Mouse (Mus musculus): ENCODE measurements around the gene Mzf1.
A peak's percentile ranks its signal among the peaks of the same experiment; 100 is the strongest.

Gene Mzf1

DNA sequence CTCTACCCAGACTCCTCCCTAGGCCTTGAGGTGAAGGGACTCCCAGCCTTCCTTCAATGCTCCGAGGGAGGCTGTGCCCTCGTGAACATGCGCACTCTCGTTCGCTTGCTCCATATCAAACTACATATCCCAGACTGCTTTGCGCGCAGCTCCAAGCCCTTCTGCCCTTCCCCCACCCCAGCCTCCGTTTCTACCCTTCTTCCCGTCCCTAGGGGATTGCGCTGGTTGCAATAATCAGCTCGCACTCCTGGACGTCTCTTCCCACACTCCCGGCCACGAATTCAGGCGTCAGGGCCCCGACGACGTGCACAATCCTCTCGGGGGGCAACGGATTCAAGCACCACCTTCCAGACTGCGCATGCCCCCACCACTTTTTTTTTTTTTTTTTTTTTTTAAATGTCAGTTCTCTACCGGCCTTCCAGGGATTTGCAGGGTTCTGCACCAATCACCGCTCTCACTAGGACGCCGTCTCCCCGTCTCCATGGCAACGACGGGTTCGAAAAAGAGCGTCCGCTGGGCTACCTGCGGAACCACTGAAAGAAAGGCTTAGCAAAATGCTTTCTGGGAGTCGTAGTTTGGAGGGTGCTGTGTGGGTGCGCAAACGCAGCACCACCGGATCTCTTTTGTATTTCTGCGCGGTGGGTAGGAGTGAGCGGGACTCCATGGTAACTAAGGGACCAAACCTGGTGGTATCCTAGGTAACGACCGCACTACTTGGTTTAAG, at the start of gene Mzf1:
Gene Mzf1 (minus strand): TSS at position 478 of the 724 bp plus-strand sequence.
- DNase-seq (ENCODE audit: low read depth), result peak; percentile 97

GRCm38 (mm10) chr7:13095073-13095472, 40.5 kb upstream of the Mzf1 start, which contains the start of gene Vmn1r85:
TSS of gene Vmn1r85 (minus strand) at chr7:13095173.
- no peak for DNase-seq (ENCODE audit: low read depth)

DNA sequence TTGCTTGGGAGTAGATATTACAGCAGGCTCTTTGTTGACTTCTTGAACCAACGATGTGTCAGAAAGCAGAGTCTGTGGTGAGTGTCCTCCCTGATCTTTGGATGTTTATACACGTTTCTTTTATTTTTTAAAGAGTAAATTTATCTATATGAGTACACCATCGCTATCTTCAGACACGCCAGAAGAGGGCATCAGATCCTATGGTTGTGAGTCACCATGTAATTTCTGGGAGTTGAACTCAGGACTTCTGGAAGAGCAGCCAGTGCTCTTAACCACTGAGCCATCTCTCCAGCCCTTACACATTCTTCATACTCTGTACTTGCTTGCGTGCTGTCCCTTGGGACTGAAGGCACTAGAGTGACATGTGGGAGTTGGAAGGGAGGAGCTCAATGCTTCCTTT, 17.7 kb upstream of the Mzf1 start:
- DNase-seq (ENCODE audit: low read depth), result no peak

DNA sequence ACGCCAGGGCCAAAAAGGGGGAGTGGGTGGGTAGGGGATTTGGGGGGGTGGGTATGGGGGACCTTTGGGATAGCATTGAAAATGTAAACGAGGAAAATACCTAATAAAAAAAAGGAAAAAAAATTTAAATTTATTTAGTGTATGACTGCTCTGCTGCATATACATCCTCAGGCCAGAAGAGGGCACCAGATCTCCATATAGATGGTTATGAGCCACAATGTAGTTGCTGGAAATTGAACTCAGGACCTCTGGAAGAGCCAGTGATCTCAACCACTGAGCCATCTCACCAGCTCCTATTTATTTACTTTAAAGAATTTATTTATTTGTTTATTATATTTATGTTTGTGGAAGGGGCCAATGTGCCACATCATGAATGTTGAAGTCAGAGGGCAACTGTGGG, 8.8 kb upstream of the Mzf1 start:
- DNase-seq (ENCODE audit: low read depth), result peak; percentile 55

GRCm38 (mm10) chr7:13059536-13059935, 5.0 kb upstream of the Mzf1 start:
- no peak for DNase-seq (ENCODE audit: low read depth)

DNA sequence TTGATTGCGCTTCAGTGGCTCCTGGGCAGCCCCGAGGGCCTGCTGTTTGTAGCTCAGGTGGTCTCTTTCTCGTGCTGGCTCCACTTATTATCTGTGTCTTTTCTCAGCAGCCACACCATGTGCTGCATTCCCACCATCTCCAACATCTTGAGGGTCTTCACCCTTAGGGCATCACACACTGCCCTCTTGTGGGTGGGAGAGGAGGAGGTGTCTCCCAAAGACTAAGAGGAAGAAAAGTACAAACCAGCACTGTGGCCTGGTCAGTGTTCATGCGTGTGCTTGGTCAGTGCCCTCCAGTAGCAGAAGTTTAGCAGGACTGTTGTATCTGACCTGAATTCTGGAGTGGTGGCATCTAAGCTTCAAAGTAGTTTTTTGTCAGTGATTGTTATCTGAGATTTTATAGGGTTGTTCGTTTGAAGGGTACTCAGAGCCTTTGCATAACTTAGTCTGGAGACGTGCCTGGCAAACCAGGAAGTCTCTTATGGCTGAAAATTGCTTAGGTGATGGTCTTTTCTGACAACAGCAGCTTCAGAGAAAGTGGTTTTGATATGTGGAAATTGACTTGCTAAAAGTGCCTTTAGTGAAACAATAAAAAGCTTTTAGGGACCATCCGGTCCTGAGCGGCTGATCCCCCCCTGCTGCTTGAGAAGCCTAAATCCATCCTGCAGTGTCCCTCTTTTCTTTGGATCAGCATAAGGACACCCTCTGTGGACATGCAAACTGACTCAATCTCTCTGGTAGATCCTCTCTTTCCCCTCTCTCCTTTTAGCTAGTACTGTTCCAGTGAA, 2.5 kb upstream of the Mzf1 start:
- DNase-seq (ENCODE audit: low read depth), result no peak

GRCm38 (mm10) chr7:13053961-13054286, 640 bp downstream of the Mzf1 start:
- DNase-seq (ENCODE audit: low read depth), result no peak

- DNase-seq (ENCODE audit: low read depth), result no peak
Measured at GRCm38 (mm10) chr7:13053501-13053900, 1.1 kb downstream of the Mzf1 start.

DNA sequence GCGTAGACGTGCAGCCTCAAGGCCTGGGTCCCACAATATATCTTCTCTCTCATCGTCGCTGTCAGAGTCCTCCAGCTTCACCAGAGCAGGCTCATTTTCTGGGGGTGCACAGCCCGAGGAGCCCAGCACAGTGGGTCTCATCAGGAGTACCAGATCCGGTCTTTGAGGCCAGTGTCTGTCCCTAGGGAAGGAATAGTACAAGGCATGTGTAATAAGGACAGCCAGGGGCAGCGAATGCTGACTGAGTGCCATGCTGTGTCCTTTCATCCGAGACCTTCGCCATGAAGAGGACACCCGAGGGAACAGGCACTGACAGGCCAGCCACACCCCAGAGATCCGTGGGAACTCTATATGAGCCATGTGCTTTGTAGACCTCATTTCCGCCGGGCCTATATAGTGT, 1.6 kb downstream of the Mzf1 start:
- no peak for DNase-seq (ENCODE audit: low read depth)

DNA sequence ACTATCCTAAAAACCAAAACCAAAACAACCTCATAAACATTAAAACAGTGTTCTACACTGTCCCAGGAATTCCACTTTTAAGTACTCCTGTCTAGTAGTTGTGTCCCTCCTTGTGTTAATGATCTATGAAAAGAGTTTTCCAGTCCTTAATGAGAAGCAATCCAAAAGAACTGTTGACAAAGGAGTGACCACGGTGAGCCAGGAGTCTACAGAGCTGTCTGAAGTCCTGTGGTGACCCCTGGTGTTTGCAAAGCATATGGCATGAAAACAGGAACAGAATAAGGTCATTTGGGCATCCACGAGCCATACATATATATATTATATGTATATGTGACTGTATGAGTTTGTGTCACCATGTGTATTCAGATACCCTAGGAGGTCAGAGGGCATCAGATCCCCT, 8.5 kb downstream of the Mzf1 start:
- DNase-seq (ENCODE audit: low read depth), result peak; percentile 86

- DNase-seq (ENCODE audit: low read depth), result no peak
Measured at GRCm38 (mm10) chr7:13044254-13044625, 10.3 kb downstream of the Mzf1 start.

DNA sequence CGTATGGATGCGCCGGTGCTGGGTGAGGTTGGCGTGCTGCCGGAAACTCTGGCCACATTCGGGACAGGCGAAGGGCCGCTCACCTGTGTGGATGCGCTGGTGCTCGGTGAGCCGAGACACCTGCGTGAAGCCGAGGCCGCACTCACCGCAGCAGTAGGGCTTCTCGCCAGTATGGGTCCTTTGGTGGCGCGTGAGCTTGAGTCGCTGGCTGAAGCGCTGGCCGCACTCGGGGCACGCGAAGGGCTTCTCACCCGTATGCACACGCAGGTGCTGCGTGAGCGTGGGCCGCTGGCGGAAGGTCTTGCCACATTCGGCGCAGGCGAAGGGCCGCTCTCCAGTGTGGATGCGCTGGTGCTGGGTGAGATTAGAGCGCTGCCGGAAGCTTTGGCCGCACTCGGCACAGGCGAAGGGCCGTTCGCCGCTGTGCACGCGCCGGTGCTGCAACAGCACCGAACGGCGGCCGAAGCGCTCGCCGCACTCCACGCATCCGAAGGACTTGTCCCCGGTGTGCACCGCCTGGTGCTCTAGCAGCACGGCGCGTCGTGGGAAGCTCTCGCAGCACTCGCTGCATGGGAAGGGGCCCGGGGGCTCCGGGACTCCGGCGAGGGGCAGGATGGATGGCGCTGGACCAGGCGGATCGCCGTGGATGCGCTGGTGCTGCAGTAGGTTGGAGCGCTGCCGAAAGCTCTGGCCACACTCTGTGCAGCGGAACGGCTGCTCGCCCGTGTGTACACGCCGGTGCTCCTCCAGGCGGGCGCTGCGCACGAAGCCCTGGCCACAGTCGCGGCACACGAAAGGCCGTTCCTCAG, 10.9 kb downstream of the Mzf1 start:
- no peak for DNase-seq (ENCODE audit: low read depth)

DNA sequence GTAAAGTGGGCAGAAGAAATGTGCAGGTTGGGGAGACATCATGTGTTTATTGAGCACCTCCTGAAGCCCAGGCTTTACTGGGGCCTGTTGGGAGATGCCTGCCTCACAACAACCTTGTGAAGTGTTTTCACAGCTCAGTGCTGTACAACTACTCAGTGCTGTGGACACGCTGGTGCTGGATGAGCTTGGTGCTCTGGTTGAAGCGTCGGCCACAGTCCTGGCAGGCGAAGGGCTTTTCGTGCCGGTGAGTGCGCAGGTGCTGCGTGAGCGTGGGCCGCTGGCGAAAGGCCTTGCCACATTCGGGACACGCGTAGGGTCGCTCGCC, 11.5 kb downstream of the Mzf1 start:
- DNase-seq (ENCODE audit: low read depth), result no peak

DNA sequence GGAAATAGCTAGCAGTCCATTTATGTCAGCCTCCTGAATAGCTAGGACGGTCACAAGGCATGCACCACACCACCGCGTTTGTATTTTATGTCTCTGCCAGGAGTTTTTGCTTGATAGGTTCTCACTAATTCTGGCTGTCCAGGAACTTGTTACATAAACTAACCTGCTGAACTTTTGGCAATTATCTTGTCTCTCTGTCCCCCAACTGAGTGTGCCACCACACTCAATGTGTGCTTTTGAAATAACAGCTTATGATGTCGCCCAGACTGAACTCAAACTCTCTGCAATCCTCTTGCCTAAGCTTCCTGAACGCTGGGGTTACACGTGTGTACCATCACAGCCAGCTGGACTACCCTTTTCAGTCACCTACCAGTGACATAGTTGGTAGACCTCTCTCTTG, 12.1 kb downstream of the Mzf1 start:
- DNase-seq (ENCODE audit: low read depth), result no peak

DNA sequence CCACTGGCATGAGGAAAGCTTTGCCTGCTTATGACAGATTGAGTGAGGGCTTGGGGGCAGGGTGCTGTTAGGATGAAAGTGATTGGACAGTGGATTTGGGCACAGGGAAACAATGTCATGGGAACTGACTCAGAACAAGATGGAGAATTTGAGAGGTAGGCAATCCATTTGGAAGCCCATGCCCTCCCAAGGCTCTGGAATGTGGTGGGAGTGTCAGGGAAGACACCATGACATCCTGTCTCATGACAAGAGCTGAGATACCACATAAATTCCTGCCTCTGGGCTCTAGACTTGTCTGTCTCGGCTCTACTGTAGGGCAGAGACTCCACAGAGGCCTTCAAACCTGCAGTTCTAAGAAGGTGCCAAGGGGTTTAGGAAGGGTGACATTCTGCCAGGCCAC, 13.3 kb downstream of the Mzf1 start:
- no peak for DNase-seq (ENCODE audit: low read depth)

DNA sequence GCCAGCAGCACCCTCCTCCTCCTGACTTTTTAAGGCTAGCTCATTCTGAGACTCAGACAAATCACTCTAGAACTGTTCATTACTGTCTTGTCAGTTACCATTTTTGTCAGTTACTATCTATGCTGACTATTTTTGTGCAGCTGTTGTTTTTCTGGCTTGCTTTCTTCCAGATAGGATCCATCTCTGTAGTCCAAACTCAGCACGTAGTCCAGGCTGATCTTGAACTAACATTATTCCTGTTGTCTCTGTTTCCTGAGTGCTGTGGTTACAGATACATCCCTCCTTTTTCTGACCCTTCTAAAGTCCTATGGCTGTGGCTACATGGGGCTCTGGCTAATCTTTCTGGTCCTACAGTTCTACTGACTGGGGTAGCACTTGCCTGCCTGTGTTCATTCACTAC, 15.4 kb downstream of the Mzf1 start:
- DNase-seq (ENCODE audit: low read depth), result no peak

DNA sequence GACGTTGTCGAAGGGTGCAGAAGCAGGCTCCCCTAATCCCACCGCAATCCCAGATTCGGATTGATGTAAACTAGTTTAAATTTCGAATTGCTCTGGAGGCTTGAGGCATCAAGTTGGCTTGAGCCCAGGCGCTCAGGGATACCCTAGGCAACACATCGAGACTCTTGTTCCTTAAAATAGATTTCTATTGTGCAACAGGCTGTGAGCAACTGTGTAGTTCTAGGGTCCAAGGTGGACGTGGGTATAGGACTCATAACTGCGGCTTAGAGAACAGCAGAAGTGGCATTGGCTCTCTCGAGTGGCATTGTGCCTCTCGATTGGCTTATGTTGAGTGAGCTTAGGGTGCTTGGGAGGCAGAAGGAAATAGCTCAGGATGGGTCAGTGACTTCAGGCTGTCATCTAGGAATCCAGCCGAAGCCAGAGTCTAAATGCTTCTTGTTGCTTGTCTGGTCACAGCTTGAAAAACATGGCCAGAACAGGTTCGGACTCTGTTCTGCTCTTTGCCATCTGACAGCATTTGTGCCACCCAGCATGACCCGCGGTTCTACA, 15.9 kb downstream of the Mzf1 start:
- no peak for DNase-seq (ENCODE audit: low read depth)

GRCm38 (mm10) chr7:13037901-13038555, 16.5 kb downstream of the Mzf1 start, which contains the start of gene Ube2m:
TSS of gene Ube2m (minus strand) at chr7:13038275.
- DNase-seq (ENCODE audit: low read depth), result peak; percentile 100

DNA sequence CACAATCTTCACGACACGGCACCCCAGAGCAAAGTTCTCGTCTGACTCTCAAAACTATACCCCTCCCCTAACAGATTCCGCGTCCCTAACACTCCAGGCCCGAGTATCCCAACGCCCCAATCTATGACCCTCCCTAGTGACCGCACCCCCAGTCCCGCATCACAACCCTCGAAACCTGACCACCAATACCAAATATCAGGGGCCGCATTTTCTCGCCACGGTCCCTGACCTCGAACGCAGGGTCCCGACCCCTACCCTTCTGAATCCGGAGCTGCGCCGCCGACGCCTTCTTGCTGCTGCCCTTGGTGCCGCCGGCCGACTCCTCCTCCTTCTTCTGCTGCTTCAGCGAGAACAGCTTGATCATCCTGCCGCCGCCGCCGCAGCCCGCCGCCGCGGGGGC, 17.2 kb downstream of the Mzf1 start:
- DNase-seq (ENCODE audit: low read depth), result no peak

GRCm38 (mm10) chr7:13036806-13037205, 17.8 kb downstream of the Mzf1 start:
- no peak for DNase-seq (ENCODE audit: low read depth)

- no peak for DNase-seq (ENCODE audit: low read depth)
Measured at GRCm38 (mm10) chr7:13035211-13035855, 19.2 kb downstream of the Mzf1 start.
